Mouse (Mus musculus) hindbrain, embryonic 10.5 days (tissue): Measurements from ENCODE around the gene Hpcal4. TPM values are rescaled to one million over a fixed set of nuclear protein-coding genes. Genes with fewer than 3 reads are reported as not detected.

ENCODE experiments used
- DNase-seq: peaks from one replicate; pipeline ENCODE4 v3.0.0-alpha.2; 2017; ENCODE audit warnings: low spot score
- H3K27ac ChIP-seq: fragments of 300-500 bp; sonication (generic); 2 replicates; pipeline ENCODE4 v1.5.1; 2016; ENCODE audit warnings: mild to moderate bottlenecking, moderate library complexity
- H3K27me3 ChIP-seq: fragments of 300-500 bp; sonication (generic); 2 replicates; pipeline ENCODE4 v1.6.1; 2016; ENCODE audit warnings: mild to moderate bottlenecking; ENCODE audit not compliant: poor library complexity, insufficient read depth, severe bottlenecking
- H3K36me3 ChIP-seq: fragments of 300-500 bp; sonication (generic); 2 replicates; pipeline ENCODE4 v1.6.1; 2016; ENCODE audit warnings: mild to moderate bottlenecking, moderate library complexity
- H3K4me1 ChIP-seq: fragments of 300-500 bp; sonication (generic); replicated peaks from 2 replicates; pipeline ENCODE4 v1.6.1; 2016; ENCODE audit warnings: mild to moderate bottlenecking
- H3K4me3 ChIP-seq: fragments of 300-500 bp; sonication (generic); 2 replicates; pipeline ENCODE4 v1.5.1; 2016; ENCODE audit warnings: mild to moderate bottlenecking, moderate library complexity
- H3K9me3 ChIP-seq: fragments of 300-500 bp; sonication (generic); 2 replicates; pipeline ENCODE4 v1.6.1; 2016; ENCODE audit warnings: mild to moderate bottlenecking, moderate library complexity
- WGBS: fragments of 180-500 bp; shearing (Covaris S2); methylation state at CpG from one replicate; pipeline ENCODE4 v1.1.7; 2016; 5-methylcytosine and 5-hydroxymethylcytosine counted together
- polyA plus RNA-seq: library from polyadenylated mRNA; unstranded; fragments of >200 nt; fragmentation: Nextera tagmentation; extraction: Ambion mirVana; gene quantifications from 2 replicates; pipeline ENCODE4 v1.2.1, GENCODE M21; 2016

The Hpcal4 gene
- polyA plus RNA-seq, 1 experiment from 2014 or later: 0.52 TPM

DNA sequence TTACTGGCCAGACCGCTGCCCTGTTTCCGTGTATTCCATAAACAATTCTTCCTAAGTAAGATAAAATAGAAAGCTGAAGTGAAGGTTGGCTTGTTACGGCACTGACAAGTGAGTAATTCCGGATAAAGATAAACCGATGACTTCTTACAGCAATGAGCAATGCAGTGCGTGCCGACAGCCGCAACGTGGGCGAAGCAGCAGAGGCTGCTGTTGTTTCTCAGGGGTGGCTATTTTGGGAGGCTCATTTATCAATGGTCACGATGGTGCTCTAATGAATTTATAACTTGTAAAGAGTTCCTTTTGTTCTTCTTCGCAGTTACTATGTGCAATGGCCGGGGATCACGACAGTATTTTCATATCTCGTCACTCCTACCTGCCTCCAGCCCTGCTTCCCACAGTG, 18.9 kb upstream of the Hpcal4 start:
- DNase-seq: no peak
- Histone ChIP-seq H3K4me1 (peaks cover 12% of the 10 kb centered on the region), H3K9me3 (no peaks in the 10 kb centered on the region), H3K27me3 (peaks cover 5% of the 10 kb centered on the region), H3K4me3 (no peak overlapping the region), H3K27ac (no peak overlapping the region), H3K36me3 (no peaks in the 10 kb centered on the region)
- WGBS: 94% methylated on average over 15 of the region's 15 CpGs

DNA sequence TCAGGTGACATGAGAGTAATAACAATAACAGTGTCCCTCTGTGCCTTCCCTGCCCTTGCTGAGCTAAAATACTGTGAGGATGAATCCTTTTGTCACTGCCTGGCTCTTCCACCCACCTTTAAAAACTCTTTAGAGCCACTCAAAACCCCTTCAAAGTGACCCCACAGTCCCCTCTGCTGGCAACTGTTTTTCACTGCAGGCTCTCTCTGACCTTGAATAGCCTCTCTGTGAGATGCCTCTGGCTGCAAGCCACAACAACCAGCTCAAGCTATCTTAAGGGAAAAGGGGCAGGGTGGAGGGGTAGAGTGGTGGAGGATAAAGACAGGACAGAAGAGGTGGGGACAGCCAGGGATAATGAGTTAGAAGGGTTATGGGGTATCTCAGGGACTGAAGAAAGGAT, 11.2 kb upstream of the Hpcal4 start:
- Histone ChIP-seq H3K9me3 (no peaks in the 10 kb centered on the region), H3K36me3 (no peaks in the 10 kb centered on the region), H3K27me3 (peaks cover 18% of the 10 kb centered on the region), H3K27ac (no peak overlapping the region), H3K4me1 (no peaks in the 10 kb centered on the region), H3K4me3 (no peak overlapping the region)
- no peak for DNase-seq

- no peaks in the 10 kb centered on the region for H3K36me3 ChIP-seq
- WGBS: 12% methylated on average over 44 of the region's 44 CpGs
- 0 out of 2 replicates have a peak overlapping the region, but pooled peaks have one; percentile 31 for H3K27ac ChIP-seq
- DNase-seq: peak; percentile 89
- H3K27me3 ChIP-seq: peaks cover 81% of the 10 kb centered on the region
- H3K4me1 ChIP-seq: peaks cover 21% of the 10 kb centered on the region
- H3K4me3 ChIP-seq: peak overlapping the region; percentile 57
- H3K9me3 ChIP-seq: no peaks in the 10 kb centered on the region
These were observed 421 bp downstream of the Hpcal4 start for GRCm38 (mm10) chr4:123183239-123184056.

DNA sequence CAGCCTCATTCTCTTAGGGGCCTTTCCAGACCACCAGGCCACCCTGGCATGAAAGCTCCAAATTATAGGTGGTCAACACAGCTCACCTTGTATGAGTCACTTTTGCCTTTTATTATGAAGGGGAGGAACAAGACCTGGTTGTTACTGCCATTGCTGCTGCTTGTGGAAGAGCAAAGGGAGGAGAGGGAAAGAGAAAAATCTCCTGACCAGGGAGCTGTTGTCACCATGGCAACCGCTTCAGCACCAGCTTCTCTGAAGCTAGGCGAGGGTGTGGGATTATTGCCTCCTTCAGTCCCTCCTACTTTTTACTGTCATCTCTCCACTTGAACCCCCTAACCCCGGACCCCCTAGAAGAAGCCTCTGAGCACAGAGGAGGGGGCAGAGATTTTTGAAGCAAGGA, 1.8 kb downstream of the Hpcal4 start:
- peaks cover 21% of the 10 kb centered on the region for H3K4me1 ChIP-seq
- DNase-seq: no peak
- 47% methylated on average over 3 of the region's 3 CpGs for WGBS
- no peak overlapping the region for H3K27ac ChIP-seq
- no peaks in the 10 kb centered on the region for H3K36me3 ChIP-seq
- H3K27me3 ChIP-seq: peaks cover 86% of the 10 kb centered on the region
- no peak overlapping the region for H3K4me3 ChIP-seq
- H3K9me3 ChIP-seq: no peaks in the 10 kb centered on the region

GRCm38 (mm10) chr4:123192336-123192735, 9.3 kb downstream of the Hpcal4 start:
- Histone ChIP-seq H3K36me3 (no peaks in the 10 kb centered on the region), H3K4me3 (no peak overlapping the region), H3K27me3 (peaks cover 43% of the 10 kb centered on the region), H3K4me1 (no peaks in the 10 kb centered on the region), H3K27ac (no peak overlapping the region), H3K9me3 (no peaks in the 10 kb centered on the region)
- WGBS: 82% methylated on average over 11 of the region's 11 CpGs
- no peak for DNase-seq

DNA sequence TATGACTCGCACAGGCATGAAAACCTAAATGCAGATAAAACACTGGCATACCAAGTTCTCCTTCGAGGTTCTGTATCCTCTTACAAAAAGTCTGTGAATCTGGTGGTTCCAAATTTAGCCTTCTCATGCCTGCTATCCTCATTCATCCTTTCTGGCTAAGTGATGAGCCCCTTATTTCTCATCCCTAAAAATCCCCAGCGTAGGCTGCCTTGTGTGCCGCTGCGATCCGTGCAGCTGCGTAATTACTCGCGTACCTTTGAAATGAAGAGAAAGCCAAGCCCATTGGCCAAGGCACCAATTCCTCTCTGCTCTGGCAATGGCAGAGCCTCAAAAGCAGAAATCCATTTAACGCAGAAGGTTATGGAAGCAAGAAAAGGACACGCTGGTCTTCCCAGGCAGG, 10.8 kb downstream of the Hpcal4 start:
- 92% methylated on average over 11 of the region's 11 CpGs for WGBS
- Histone ChIP-seq H3K4me3 (no peak overlapping the region), H3K4me1 (no peaks in the 10 kb centered on the region), H3K27me3 (peaks cover 44% of the 10 kb centered on the region), H3K27ac (no peak overlapping the region), H3K9me3 (no peaks in the 10 kb centered on the region), H3K36me3 (no peaks in the 10 kb centered on the region)
- DNase-seq: no peak

- no peak for DNase-seq
- 69% methylated on average over 6 of the region's 6 CpGs for WGBS
- no peaks in the 10 kb centered on the region for H3K9me3 ChIP-seq
- H3K27ac ChIP-seq: no peak overlapping the region
- H3K4me3 ChIP-seq: no peak overlapping the region
- no peaks in the 10 kb centered on the region for H3K36me3 ChIP-seq
- H3K4me1 ChIP-seq: peaks cover 11% of the 10 kb centered on the region
- H3K27me3 ChIP-seq: peaks cover 65% of the 10 kb centered on the region
These were observed 13.7 kb downstream of the Hpcal4 start for GRCm38 (mm10) chr4:123196695-123197094.

DNA sequence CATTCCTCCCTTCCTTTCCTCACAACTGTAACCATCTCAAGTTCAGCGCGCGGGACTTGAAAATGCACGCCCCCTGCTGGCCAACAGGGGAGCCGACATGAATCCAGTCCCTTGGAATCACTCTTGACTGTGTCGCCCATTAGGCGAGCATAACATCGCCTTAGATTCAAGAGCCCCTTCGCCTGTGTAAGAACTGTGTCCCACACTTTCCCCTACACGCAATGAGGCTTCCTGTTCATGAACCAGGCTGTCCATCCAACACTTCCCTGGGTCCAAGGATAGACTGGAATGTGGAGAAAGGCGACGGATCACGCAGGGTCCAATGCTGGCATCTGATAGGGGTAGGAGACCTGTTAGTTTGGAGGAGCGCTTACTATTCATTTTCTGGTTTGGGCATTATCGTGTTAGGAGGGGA, 17.8 kb downstream of the Hpcal4 start:
- Histone ChIP-seq H3K36me3 (no peaks in the 10 kb centered on the region), H3K4me1 (peaks cover 16% of the 10 kb centered on the region), H3K27me3 (peaks cover 69% of the 10 kb centered on the region), H3K4me3 (peak overlapping the region; percentile 60), H3K27ac (no peak overlapping the region), H3K9me3 (no peaks in the 10 kb centered on the region)
- DNase-seq: peak; percentile 75
- WGBS: 3% methylated on average over 15 of the region's 15 CpGs

GRCm38 (mm10) chr4:123201186-123202093, 18.4 kb downstream of the Hpcal4 start, which contains the start of gene Nt5c1a:
TSS of gene Nt5c1a (plus strand) at chr4:123201504.
- WGBS: 1% methylated on average over 58 of the region's 58 CpGs
- DNase-seq: peak; percentile 46
- Histone ChIP-seq H3K4me3 (peak within 1 kb of the TSS; percentile 60), H3K4me1 (peaks cover 16% of the 10 kb centered on the region), H3K9me3 (no peaks in the 10 kb centered on the region), H3K27me3 (peaks cover 63% of the 10 kb centered on the region), H3K27ac (peak within 1 kb of the TSS; percentile 37), H3K36me3 (no peaks in the 10 kb centered on the region)

DNA sequence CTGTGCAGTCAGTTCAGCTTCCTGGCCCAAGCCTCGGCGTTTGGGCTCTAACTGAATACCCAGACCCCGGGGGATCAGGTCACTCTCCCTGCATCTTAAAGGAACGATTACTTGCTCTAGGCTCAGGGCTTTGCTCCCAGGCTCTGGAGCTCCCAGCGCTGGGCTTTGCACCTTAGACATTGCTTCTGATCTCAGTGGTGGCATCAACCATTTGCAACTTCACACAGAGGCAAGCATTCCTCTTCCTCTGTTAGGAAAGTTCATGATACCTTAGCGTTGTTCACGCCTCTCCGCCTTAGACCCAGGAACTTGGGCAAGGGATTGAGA, 19.0 kb downstream of the Hpcal4 start:
- no peak for DNase-seq
- Histone ChIP-seq H3K4me3 (peak overlapping the region; percentile 60), H3K27ac (no peak overlapping the region), H3K4me1 (peaks cover 16% of the 10 kb centered on the region), H3K27me3 (peaks cover 61% of the 10 kb centered on the region), H3K9me3 (no peaks in the 10 kb centered on the region), H3K36me3 (no peaks in the 10 kb centered on the region)
- 5% methylated on average over 8 of the region's 8 CpGs for WGBS

DNA sequence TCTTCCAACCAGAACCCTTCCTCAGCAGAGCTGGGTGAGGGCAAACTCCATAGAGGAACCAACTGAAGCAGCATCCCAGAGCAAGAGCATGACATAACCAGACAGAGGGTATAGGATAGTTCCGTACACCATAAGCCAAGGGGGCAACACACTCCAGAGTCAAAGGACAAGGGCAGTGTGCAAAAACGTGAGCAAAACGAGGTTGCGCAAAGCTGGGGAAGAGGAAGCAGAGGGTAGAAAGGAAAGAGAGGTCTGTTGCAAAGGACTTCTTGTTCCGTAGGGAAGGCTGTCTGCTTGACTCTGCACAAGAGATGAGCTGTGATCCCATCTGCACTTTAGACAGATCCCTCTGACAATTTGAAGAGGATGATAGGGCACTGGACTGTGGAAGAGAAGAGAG, 24.3 kb downstream of the Hpcal4 start:
- no peak overlapping the region for H3K4me3 ChIP-seq
- no peaks in the 10 kb centered on the region for H3K9me3 ChIP-seq
- H3K27ac ChIP-seq: no peak overlapping the region
- DNase-seq: no peak
- H3K36me3 ChIP-seq: no peaks in the 10 kb centered on the region
- H3K27me3 ChIP-seq: peaks cover 31% of the 10 kb centered on the region
- 83% methylated on average over 5 of the region's 5 CpGs for WGBS
- H3K4me1 ChIP-seq: no peaks in the 10 kb centered on the region

- Histone ChIP-seq H3K27me3 (peaks cover 16% of the 10 kb centered on the region), H3K27ac (no peak overlapping the region), H3K4me1 (peaks cover 12% of the 10 kb centered on the region; the same call in 1 of the 2 replicates), H3K9me3 (no peaks in the 10 kb centered on the region), H3K36me3 (no peaks in the 10 kb centered on the region), H3K4me3 (no peak overlapping the region)
- DNase-seq: no peak
- WGBS: 58% methylated on average over 8 of the region's 8 CpGs
These were observed 28.0 kb downstream of the Hpcal4 start for GRCm38 (mm10) chr4:123210996-123211395.

GRCm38 (mm10) chr4:123211453-123211852, 28.4 kb downstream of the Hpcal4 start:
- 70% methylated on average over 5 of the region's 5 CpGs for WGBS

More at GRCm38 (mm10) chr4:123211453-123211852, 28.4 kb downstream of the Hpcal4 start:
- DNase-seq: no peak
- Histone ChIP-seq H3K36me3 (no peaks in the 10 kb centered on the region), H3K27me3 (peaks cover 16% of the 10 kb centered on the region), H3K4me3 (no peak overlapping the region), H3K4me1 (peaks cover 12% of the 10 kb centered on the region; the same call in 1 of the 2 replicates), H3K27ac (no peak overlapping the region), H3K9me3 (no peaks in the 10 kb centered on the region)
